Comparison of ENCODE assay signal across 9 mouse cellular contexts in genomic region chr14:76308188-76308812, GRCm38 (mm10).
A peak's percentile ranks its signal among the peaks of the same experiment; 100 is the strongest.
DNase-seq lines count a peak whose midpoint lies in the region; ATAC-seq lines count a peak whose summit lies in the region.
"Had no signal": no experiment of that assay in that cellular context is flagged by ENCODE, and none has a peak within 500 bp of the region (broad histone marks: within the 10 kb centered on the region; RNA-seq: fewer than 3 reads in every experiment).

No protein-coding gene starts in this region.

- no peak for DNase-seq in heart, postnatal 10 days
- peak; percentile 12 for DNase-seq in right cerebral cortex, adult 2 months (ENCODE audit: low spot score in 2 of 2)
- DNase-seq in right cerebral cortex, postnatal 25 days: no peak
- peak; percentile 40 for DNase-seq in limb, embryonic 11.5 days (ENCODE audit: low spot score)
- DNase-seq in c-Kit-positive CD71-positive TER-119-positive erythroid progenitor cells, embryonic 14.5 days (ENCODE audit: low spot score): no peak
- DNase-seq: B cell, adult 2 months had no signal

- H3K9me3 ChIP-seq in heart, embryonic 11.5 days (replicated peaks; ENCODE audit: control insufficient read depth, low read length): no peaks in the 10 kb centered on the region
- no peaks in the 10 kb centered on the region for H3K9me3 ChIP-seq in limb, embryonic 11.5 days (ENCODE audit: control insufficient read depth, low read length)
- no peaks in the 10 kb centered on the region for H3K9me3 ChIP-seq in stomach, embryonic 16.5 days (replicated peaks; ENCODE audit: control insufficient read depth, low read length)

- WGBS in heart, embryonic 11.5 days (ENCODE audit: insufficient replicate concordance): 40% methylated on average over 12 of the region's 12 CpGs
- WGBS in limb, embryonic 11.5 days: 34% methylated on average over 12 of the region's 12 CpGs
- 34% methylated on average over 12 of the region's 12 CpGs for WGBS in stomach, embryonic 16.5 days

- H3K36me3 ChIP-seq in heart, embryonic 11.5 days (ENCODE audit: control insufficient read depth, insufficient read depth, low read length): no peaks in the 10 kb centered on the region
- H3K36me3 ChIP-seq in limb, embryonic 11.5 days (ENCODE audit: control insufficient read depth, insufficient read depth, low read length): no peaks in the 10 kb centered on the region
- no peaks in the 10 kb centered on the region for H3K36me3 ChIP-seq in stomach, embryonic 16.5 days (ENCODE audit: control insufficient read depth, insufficient read depth, low read length)

- no peaks in the 10 kb centered on the region for H3K27me3 ChIP-seq in heart, embryonic 11.5 days (ENCODE audit: control insufficient read depth, insufficient read depth, low read length)
- no peaks in the 10 kb centered on the region for H3K27me3 ChIP-seq in limb, embryonic 11.5 days (ENCODE audit: control insufficient read depth, insufficient read depth, low read length)
- H3K27me3 ChIP-seq in stomach, embryonic 16.5 days (ENCODE audit: control insufficient read depth, insufficient read depth, low read length): no peaks in the 10 kb centered on the region

- H3K27ac ChIP-seq in heart, embryonic 11.5 days (ENCODE audit: low read depth, low read length): no peak overlapping the region
- H3K27ac ChIP-seq in limb, embryonic 11.5 days (replicated peaks; ENCODE audit: low read depth, low read length): no peak overlapping the region
- H3K27ac ChIP-seq in stomach, embryonic 16.5 days (ENCODE audit: low read length): no peak overlapping the region

- peak overlapping the region; percentile 0; the same call in 1 of the 2 replicates for H3K9ac ChIP-seq in heart, embryonic 11.5 days (ENCODE audit: low read depth, low read length)
- peak overlapping the region; percentile 55 for H3K9ac ChIP-seq in limb, embryonic 11.5 days (ENCODE audit: low read length)
- peak overlapping the region; percentile 28 for H3K9ac ChIP-seq in stomach, embryonic 16.5 days (ENCODE audit: low read length)

- H3K4me3 ChIP-seq in heart, embryonic 11.5 days (ENCODE audit: low read depth, low read length): no peak overlapping the region; the same call in 1 of the 2 replicates
- no peak overlapping the region for H3K4me3 ChIP-seq in limb, embryonic 11.5 days (ENCODE audit: low read depth, low read length)
- peak overlapping the region; percentile 14 for H3K4me3 ChIP-seq in stomach, embryonic 16.5 days (replicated peaks; ENCODE audit: low read length)

- H3K4me2 ChIP-seq in heart, embryonic 11.5 days: peak overlapping the region; percentile 28
- H3K4me2 ChIP-seq in limb, embryonic 11.5 days (ENCODE audit: low read depth, severe bottlenecking): peak overlapping the region; percentile 29; the same call in 1 of the 2 replicates
- peak overlapping the region; percentile 50 for H3K4me2 ChIP-seq in stomach, embryonic 16.5 days (ENCODE audit: low read depth, low read length)

- H3K4me1 ChIP-seq in heart, embryonic 11.5 days (ENCODE audit: control insufficient read depth, insufficient read depth, low read length): no peaks in the 10 kb centered on the region
- 0 out of 2 replicates have a peak, but pooled peaks cover 3% of the 10 kb centered on the region for H3K4me1 ChIP-seq in limb, embryonic 11.5 days (ENCODE audit: control insufficient read depth, insufficient read depth, low read length)
- H3K4me1 ChIP-seq in stomach, embryonic 16.5 days (ENCODE audit: control insufficient read depth, insufficient read depth, low read length): peaks cover 14% of the 10 kb centered on the region; the same call in 1 of the 2 replicates

- no peak for ATAC-seq in heart, embryonic 11.5 days (replicated peaks; ENCODE audit: insufficient number of reproducible peaks, low FRiP score, low TSS enrichment)
- no peak for ATAC-seq in limb, embryonic 11.5 days (ENCODE audit: insufficient number of reproducible peaks, low FRiP score, low TSS enrichment, low read depth)
- ATAC-seq in stomach, embryonic 16.5 days (ENCODE audit: insufficient read depth, low FRiP score): no peak
- no peak for ATAC-seq in monocyte, adult 5-6 weeks (replicated peaks; ENCODE audit: insufficient number of reproducible peaks, low FRiP score, low TSS enrichment, poor library complexity, severe bottlenecking)

- intact Hi-C loops in heart, postnatal 10 days (cut with DNase I): no loop called here

Comparison
In these comparisons a context has a peak if more than half of its experiments do, and no peak if none do; other contexts are left out.
1. DNase-seq: peak in right cerebral cortex, adult 2 months (2 of 2) and limb, embryonic 11.5 days (single experiment); none in heart, postnatal 10 days (0 of 2), right cerebral cortex, postnatal 25 days (single experiment) and c-Kit-positive CD71-positive TER-119-positive erythroid progenitor cells, embryonic 14.5 days (single experiment).
2. H3K9ac ChIP-seq: peak in every context shown above with its lines; median percentile 55 in limb, embryonic 11.5 days; 28 in stomach, embryonic 16.5 days; 0 in heart, embryonic 11.5 days.
3. Peak in every context shown above with its lines, with median percentiles within 50 percentile points of each other: H3K4me2 ChIP-seq.